In the genomic region with DNA sequence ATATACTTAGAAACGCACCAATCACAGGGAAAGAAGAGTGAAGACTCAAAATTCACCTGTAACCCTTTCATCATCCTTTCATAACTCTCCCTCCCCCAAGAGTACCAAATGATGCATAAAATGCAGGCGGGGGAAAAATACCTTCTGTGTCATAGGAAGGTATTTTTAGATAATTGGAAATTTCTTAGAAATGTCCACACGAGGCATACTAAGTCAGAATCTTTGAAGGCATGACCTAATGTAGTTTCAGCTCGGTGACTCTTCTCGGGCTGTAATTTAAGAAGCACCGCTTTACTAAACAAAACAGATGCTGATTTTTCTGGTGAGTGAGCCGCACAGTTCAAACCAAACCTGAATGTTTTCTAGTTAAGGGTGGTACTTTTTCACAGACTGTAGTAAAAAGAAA, we compare ENCODE assay signal across 8 mouse cellular contexts. TPM values are rescaled to one million over a fixed set of nuclear protein-coding genes. Genes with fewer than 3 reads are reported as not detected.
DNase-seq lines count a peak whose midpoint lies in the region; ATAC-seq and TF ChIP-seq lines count a peak whose summit lies in the region.

Gene Plscr1, plus strand, starts transcription at position 304 of the 406 bp plus-strand sequence.

- H3K79me2 ChIP-seq in MEL (ENCODE audit: control insufficient read depth, insufficient read depth, low read length, poor library complexity): peaks cover 2% of the 10 kb centered on the region; the same call in 1 of the 2 replicates

- no peak for TF ChIP-seq POLR2A in MEL (IDR thresholded peaks at IDR 0.05; ENCODE audit: control insufficient read depth in 1 of 2, insufficient read depth in 1 of 2, low read depth in 1 of 2, low read length in 2 of 2, poor library complexity in 1 of 2)

- TF ChIP-seq CTCF in MEL (IDR thresholded peaks at IDR 0.05 in 2 of 3, conservative IDR thresholded peaks at IDR 0.05 in 1 of 3; ENCODE audit: control insufficient read depth in 1 of 3, insufficient read depth in 1 of 3, low read depth in 2 of 3, low read length in 3 of 3, poor library complexity in 1 of 3, severe bottlenecking in 1 of 3): no peak; a peak in 1 of 6 replicates

- peak within 1 kb of the TSS; percentile 83 to 86 for H3K4me3 ChIP-seq in MEL (ENCODE audit: control insufficient read depth in 1 of 2, insufficient read depth in 1 of 2, low read depth in 2 of 2, low read length in 2 of 2)
- peak within 1 kb of the TSS; percentile 61 for H3K4me3 ChIP-seq in limb, embryonic 15.5 days

- H3K4me1 ChIP-seq in MEL (ENCODE audit: control insufficient read depth in 1 of 2, insufficient read depth in 2 of 2, low read length in 2 of 2): peaks cover 0 to 9% of the 10 kb centered on the region in 2 experiments; a peak in 2 of 4 replicates
- peaks cover 6% of the 10 kb centered on the region; the same call in 1 of the 2 replicates for H3K4me1 ChIP-seq in limb, embryonic 15.5 days

- no peak for ATAC-seq in granulocyte monocyte progenitor cell, adult 5-6 weeks (replicated peaks; ENCODE audit: poor library complexity, severe bottlenecking)
- ATAC-seq in limb, embryonic 15.5 days (ENCODE audit: insufficient number of reproducible peaks, low FRiP score, low TSS enrichment, low read depth): no peak

- H3K9ac ChIP-seq in MEL (ENCODE audit: control insufficient read depth, low read depth, low read length, poor library complexity, severe bottlenecking): peak within 1 kb of the TSS; percentile 81
- H3K9ac ChIP-seq in limb, embryonic 15.5 days: peak within 1 kb of the TSS; percentile 52

- peaks cover 0 to 10% of the 10 kb centered on the region in 2 experiments; a peak in 2 of 4 replicates for H3K36me3 ChIP-seq in MEL (ENCODE audit: control insufficient read depth in 1 of 2, insufficient read depth in 2 of 2, low read length in 2 of 2)
- no peaks in the 10 kb centered on the region for H3K36me3 ChIP-seq in limb, embryonic 15.5 days
- no peaks in the 10 kb centered on the region for H3K36me3 ChIP-seq in splenic B cell, adult 2 months (ENCODE audit: control insufficient read depth, insufficient read depth, low read length, poor library complexity, severe bottlenecking)

- WGBS in limb, embryonic 15.5 days: 25% methylated on average over 7 of the region's 7 CpGs

- H3K4me2 ChIP-seq in limb, embryonic 15.5 days: peak within 1 kb of the TSS; percentile 82

- no peak for DNase-seq in adrenal gland, postnatal 10 days
- DNase-seq in adrenal gland, adult (ENCODE audit: inconsistent age in 2 of 2, low spot score in 1 of 2): no peak
- DNase-seq in MEL (ENCODE audit: low read depth, low spot score): peak; percentile 27
- peak; percentile 43 for DNase-seq in splenic B cell, adult 2 months (ENCODE audit: low read depth, low spot score)
- DNase-seq in spleen, postnatal 10 days (ENCODE audit: low spot score in 2 of 2): no peak
- no peak for DNase-seq in thymus, postnatal 36 days

- H3K27ac ChIP-seq in MEL (ENCODE audit: control insufficient read depth, low read depth, low read length): peak within 1 kb of the TSS; percentile 45
- peak within 1 kb of the TSS; percentile 88 for H3K27ac ChIP-seq in limb, embryonic 15.5 days

- no peak for TF ChIP-seq EP300 in MEL (IDR thresholded peaks at IDR 0.05; ENCODE audit: low read depth in 1 of 2, low read length in 2 of 2)

- TF ChIP-seq RAD21 in MEL (IDR thresholded peaks at IDR 0.05; ENCODE audit: low read depth, low read length): no peak

- H3K9me3 ChIP-seq in MEL (replicated peaks; ENCODE audit: insufficient read depth, low read length): no peaks in the 10 kb centered on the region
- H3K9me3 ChIP-seq in limb, embryonic 15.5 days: no peaks in the 10 kb centered on the region

- H3K27me3 ChIP-seq in MEL (ENCODE audit: control insufficient read depth in 1 of 2, insufficient read depth in 2 of 2, low read length in 2 of 2): no peaks in the 10 kb centered on the region
- no peaks in the 10 kb centered on the region for H3K27me3 ChIP-seq in limb, embryonic 15.5 days
- H3K27me3 ChIP-seq in splenic B cell, adult 2 months (ENCODE audit: control insufficient read depth, insufficient read depth, low read length, poor library complexity, severe bottlenecking): no peaks in the 10 kb centered on the region

TF ChIP-seq in MEL, 35 proteins besides CTCF, POLR2A, EP300 and RAD21:
- no peak for TF ChIP-seq NELFE (IDR thresholded peaks at IDR 0.05; ENCODE audit: low read depth, low read length)
- no peak for TF ChIP-seq MEF2A (IDR thresholded peaks at IDR 0.05; ENCODE audit: extremely low read depth, insufficient replicate concordance, low read depth, low read length, poor library complexity, severe bottlenecking)
- TF ChIP-seq MYC (IDR thresholded peaks at IDR 0.05; ENCODE audit: low read depth, low read length): no peak
- no peak for TF ChIP-seq BHLHE40 (IDR thresholded peaks at IDR 0.05; ENCODE audit: borderline replicate concordance, low read depth, low read length)
- no peak for TF ChIP-seq KAT2A (conservative IDR thresholded peaks at IDR 0.05; ENCODE audit: low read depth, low read length)
- no peak for TF ChIP-seq JUND (IDR thresholded peaks at IDR 0.05; ENCODE audit: low read depth, low read length)
- no peak for TF ChIP-seq MAZ (IDR thresholded peaks at IDR 0.05; ENCODE audit: low read depth, low read length)
- TF ChIP-seq TAL1 (IDR thresholded peaks at IDR 0.05; ENCODE audit: low read length): no peak
- TF ChIP-seq ELF1 (IDR thresholded peaks at IDR 0.05; ENCODE audit: low read depth, low read length): no peak
- TF ChIP-seq CHD1 (IDR thresholded peaks at IDR 0.05; ENCODE audit: low read depth, low read length): no peak
- no peak for TF ChIP-seq NRF1 (IDR thresholded peaks at IDR 0.05; ENCODE audit: insufficient read depth, low read depth, low read length, poor library complexity, severe bottlenecking)
- no peak for TF ChIP-seq ZMIZ1 (IDR thresholded peaks at IDR 0.05; ENCODE audit: low read depth, low read length)
- no peak for TF ChIP-seq SIN3A (IDR thresholded peaks at IDR 0.05; ENCODE audit: low read length)
- no peak for TF ChIP-seq TCF12 (IDR thresholded peaks at IDR 0.05; ENCODE audit: low read depth, low read length)
- no peak for TF ChIP-seq GATA1 (IDR thresholded peaks at IDR 0.05; ENCODE audit: low read depth, low read length)

RNA-seq across cellular contexts. Expression of gene Plscr1, which starts in this region (rescaled TPM):
- total RNA-seq in adrenal gland, postnatal 10 days (2021): 10 to 100 TPM; 10.1 to 10.3 TPM
- 5.5 and 7.3 TPM in 2 replicates for total RNA-seq in MEL (2012; rRNA removed)
- 1 to 10 TPM in 1 of 2 experiments, not detected in 1; 9.5 TPM for polyA plus RNA-seq in MEL (2012; ENCODE audit: insufficient read depth in 1 of 2, insufficient read length in 2 of 2, low read depth in 1 of 2, low replicate concordance in 2 of 2, missing spikeins in 1 of 2)
- 30.2 and 32.0 TPM in 2 replicates for total RNA-seq in granulocyte monocyte progenitor cell, adult 5-6 weeks (2014; fragmentation: Nextera tagmentation)
- total RNA-seq in granulocyte monocyte progenitor cell, adult 5-6 weeks (2017): 21.6 and 27.5 TPM in 2 replicates
- polyA plus RNA-seq in limb, embryonic 15.5 days (2015; fragmentation: Nextera tagmentation; extraction: Ambion mirVana): 11.2 and 13.4 TPM in 2 replicates

Comparison
In these comparisons a context has a peak if more than half of its experiments do, and no peak if none do; other contexts are left out.
1. DNase-seq: peak in MEL (single experiment) and splenic B cell, adult 2 months (single experiment); none in adrenal gland, postnatal 10 days (single experiment), adrenal gland, adult (0 of 2), spleen, postnatal 10 days (0 of 2) and thymus, postnatal 36 days (0 of 2).